Mouse (Mus musculus) liver, postnatal 0 days (tissue): ENCODE data around the gene Hopx.

Source experiments
- CTCF ChIP-seq: sonication (generic); IDR thresholded peaks from 2 replicates; pipeline ENCODE4 v1.5.1; 2016; ENCODE audit warnings: antibody characterized with exemption, low read depth
- EP300 ChIP-seq: IDR thresholded peaks from 2 replicates; pipeline ENCODE4 v1.6.1; 2016; ENCODE audit warnings: antibody characterized with exemption, low read depth, mild to moderate bottlenecking

- TF ChIP-seq CTCF (no peak), EP300 (peak; percentile 66)
Measured at GRCm38 (mm10) chr5:77148021-77148621, 33.2 kb upstream of the Hopx start.
